Mouse (Mus musculus): ENCODE data around the gene Tnni1.

Tnni1 gene

DNA sequence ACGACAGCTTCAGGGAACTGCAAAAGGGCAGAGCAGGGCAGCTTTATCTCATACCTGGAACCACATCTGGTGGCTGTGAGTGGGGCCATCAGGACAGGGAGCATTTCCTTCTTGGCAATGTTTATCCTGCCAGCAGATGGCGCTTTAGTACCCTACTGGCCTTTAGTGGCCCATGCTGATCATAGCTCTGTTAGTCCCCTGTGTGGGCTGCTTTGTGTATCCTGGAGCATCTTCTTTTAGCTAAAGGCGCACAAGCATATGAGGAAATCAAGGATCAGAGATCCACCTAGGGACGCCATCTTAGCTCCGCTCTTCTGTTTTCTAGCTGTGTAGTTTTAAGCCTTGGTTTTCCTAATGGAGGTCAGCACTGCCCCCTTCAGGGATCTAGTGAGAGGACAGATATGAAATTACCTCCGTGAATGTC is 67.9 kb downstream of the Tnni1 start:
- DNase-seq, result peak; percentile 65

DNA sequence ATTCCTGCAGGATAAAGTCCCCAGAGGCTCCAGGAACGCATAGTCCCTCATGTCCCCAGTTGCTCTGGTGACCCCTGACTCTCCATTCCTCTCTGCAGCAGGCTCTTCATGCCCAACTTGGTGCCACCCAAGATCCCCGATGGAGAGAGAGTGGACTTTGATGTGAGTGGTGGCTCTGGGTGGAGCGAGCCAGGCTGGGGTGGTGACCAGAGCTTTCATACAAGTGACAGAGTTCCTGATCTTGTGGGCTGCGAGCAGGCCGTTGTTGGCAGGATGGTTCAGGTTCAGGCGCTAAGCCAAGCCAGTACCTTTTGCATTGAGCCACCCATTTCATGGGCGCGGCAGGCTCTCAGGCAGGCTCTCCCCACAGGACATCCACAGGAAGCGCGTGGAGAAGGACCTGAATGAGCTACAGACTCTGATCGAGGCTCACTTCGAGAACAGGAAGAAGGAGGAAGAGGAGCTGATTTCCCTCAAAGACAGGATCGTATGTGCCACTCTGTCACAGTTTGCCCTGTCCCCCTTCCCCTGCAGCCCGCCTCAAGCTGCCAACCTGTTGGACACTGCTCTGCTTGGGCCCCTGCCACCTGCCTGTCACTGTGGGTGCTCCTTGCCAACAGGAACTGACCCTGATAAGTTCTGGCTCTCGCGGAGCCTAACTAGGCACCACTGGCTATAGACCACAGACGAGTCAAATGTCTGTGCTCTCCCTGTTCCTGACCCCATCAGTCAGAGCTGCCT is 68.5 kb downstream of the Tnni1 start:
- DNase-seq, result no peak

DNA sequence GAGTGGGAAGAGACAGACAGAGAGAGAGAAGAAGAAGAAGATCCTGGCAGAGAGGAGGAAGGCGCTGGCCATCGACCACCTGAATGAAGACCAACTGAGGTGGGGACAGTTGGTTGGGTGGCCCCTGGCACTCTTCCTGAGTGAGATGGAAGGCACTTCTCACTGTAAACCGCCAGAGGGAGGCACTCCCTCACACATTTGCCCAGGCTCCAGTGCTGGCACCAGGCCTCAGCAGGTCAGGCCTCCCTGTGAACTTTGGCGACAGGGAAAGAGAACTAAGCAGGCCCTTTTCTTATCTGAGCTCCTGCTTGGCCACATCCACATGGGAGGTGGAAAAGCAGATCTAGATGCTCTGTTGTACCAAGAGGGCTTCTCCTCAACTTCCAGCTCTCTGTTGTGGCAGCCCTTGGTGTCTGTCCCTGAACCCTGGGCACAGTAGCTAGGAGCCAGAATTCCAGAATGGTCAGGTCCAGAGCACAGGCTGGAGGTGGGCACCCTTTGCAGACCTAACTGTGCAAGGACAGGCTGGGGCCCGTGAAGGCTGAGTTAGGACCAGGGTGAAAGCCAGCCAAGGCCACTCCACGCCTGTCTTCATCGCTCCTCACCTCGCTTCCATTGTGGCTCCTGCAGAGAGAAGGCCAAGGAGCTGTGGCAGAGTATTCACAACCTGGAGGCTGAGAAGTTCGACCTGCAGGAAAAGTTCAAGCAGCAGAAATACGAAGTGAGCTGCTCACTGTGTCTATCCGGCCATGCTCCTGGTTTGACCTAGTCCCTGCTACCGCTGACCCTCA is 71.7 kb downstream of the Tnni1 start:
- DNase-seq, result peak; percentile 40

DNA sequence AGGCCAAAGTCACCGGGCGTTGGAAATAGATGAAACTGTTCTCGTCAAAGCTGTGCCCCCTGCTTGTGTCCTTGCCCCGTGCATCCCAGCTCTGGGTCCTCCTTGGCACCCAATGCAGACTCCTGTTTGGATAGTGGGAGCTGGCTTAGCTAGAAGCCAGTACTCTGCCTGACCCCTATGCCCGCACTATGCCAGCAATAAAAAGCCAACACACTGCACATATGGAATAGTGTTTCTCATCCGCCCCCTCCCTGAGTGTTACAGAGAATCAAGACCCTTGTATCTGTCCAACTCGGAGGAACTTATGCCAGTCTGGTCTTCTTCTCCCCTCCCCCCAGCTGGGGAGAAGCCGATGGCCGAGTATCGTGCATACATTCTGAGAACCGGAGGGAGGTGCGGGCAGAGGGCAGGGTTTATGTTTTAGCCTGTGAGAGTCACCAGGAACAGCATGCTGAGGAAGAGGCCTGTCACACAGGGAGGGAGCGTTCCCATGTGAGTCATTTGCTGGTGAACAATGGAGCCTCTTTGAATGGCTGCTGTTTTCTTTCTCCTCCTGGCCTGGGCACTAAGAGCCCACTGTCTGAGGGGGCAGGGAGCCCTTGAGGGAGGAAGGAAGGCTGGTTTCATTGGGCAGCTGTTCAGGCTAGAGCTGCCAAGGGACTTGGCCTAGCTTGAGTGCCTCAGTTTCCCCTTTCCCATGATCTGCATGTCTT is 73.0 kb downstream of the Tnni1 start:
- DNase-seq, result no peak

DNA sequence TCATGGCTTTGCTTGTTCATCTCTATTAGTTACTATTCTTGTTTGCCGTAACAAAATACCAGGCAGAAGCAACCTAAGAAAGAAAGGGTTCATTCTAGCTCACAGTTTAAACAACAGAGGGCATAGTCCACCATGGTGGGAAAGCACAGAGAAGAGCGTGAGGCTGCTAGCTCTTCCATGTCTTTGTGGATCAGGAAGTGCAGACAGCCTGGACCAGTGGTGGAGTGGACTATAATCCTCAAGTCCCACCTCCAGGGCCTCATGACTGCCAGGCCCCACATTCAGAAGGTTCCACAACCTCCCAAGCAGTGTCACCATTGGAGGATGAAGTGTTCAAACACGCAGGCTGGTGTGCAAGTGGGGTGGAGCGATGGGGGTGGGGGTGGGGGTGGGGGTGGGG is 74.0 kb downstream of the Tnni1 start:
- no peak for DNase-seq

DNA sequence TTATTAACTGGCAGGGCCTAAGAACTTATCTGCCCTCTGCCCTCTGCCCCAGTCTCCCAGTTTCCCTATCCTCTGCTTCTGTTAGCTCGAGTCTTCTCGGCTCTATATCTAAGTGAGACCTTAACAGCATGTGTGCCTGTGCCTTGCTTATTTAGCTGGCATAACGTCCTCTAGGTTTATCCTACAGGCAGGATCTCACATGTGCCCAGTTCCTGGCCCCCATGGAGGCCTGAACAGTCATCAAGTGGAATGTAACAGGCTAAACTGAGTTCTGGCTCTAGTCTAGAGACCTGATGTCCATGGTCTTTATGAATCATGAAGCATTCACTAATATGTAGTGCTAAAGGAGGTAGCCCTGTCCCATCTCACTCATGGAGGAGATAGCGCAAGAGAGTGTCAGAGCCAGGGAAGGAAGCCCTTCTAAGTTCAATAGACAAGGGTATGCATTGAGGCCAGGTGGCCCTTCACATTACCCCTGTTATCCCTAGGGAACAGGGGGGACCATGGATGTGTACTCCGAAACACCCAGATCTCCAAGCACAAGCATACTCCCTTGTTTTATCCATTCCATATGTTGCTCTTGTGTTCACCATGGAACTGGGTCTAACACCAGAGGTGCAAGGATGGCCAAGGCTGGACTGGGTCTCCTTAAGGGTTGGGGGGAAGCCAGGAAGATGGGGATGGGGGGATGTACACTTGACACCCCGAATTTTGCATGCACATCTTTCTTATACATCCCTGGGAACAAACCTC is 75.5 kb downstream of the Tnni1 start:
- DNase-seq, result no peak

DNA sequence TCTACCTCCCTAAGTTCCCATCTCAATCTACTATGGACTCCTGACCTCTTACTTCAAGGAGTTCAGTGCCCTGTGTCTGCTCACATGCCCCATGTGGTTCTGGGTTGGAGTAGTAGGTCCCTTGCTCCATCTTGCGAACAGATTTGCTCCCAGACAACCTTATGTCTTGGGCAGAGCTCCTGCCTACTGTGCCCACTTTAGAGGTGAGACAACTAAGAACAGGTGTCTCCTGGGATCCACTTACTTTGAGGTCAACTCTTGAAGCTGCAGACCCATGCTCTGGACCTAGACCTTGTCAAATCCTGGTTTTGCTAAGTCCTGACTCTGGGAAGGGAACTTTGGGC is 76.1 kb downstream of the Tnni1 start:
- no peak for DNase-seq

DNA sequence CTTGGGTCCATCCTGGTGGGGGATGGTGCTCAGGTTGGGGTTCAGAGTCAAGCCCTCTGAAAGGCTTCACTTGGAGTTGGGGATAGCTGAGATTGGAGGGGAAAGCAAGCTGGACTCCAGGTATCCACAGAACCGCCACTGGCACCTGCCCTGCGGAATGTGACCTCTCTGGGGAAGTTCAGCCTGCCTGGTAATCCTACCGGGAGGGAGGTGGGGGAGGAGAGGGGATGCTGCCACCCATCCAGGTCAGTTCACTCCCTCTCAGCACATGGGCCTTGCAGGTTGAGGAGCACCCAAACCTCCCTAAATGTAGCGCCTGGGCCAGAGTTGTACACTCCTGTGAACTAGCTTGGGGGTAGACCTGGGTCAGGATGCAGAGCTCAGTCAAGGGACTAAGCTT is 76.8 kb downstream of the Tnni1 start:
- no peak for DNase-seq

DNA sequence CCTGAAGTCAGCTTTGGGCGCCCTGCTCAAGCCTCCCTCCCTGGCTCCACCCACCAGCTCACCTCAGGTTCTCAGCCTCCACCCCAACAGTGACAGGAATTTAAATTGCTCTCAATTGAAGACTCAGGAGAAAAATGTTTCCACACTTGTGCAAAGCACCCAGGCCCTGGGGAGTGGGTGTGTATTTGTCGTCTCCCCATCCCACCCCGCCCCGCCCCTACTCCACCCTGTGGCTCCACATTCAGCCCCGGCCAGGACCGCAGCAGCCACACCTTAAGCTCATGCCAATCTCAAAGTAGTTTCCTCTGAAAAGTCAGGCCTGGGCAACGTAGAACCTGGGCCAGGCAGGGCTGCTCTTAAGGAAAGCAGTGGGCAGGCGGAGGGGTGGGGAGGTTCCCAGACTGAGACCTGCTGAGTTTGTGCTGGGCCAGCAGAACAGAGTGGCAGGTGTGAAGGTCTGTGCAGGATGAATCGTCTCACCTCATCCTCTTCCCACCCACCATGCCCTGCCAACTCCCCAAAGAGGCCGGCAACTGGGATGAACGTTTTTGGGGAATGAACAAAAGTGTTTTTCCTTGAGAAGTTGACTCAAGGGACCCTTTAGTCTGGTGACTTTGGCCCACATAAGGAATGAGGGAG is 78.0 kb downstream of the Tnni1 start:
- no peak for DNase-seq

DNA sequence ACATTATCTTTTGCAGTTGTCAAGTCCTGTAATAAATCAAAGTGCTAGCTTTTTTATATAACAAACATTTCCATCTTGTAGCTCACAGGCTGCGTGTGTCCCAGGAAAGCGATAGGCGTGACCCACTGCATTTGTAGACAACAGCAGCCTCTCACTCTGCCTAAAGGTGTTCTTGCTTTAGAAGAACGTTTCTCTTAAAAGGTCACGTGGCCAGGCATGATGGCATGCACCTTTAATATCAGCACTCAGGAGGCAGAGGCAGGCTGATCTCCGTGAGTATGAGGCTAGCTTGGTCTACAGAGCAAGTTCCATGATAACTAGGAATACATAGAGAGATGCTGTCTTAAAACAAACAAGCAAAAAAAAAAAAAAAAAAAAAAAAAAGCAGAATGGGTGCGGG is 79.3 kb downstream of the Tnni1 start:
- no peak for DNase-seq
